Mouse (Mus musculus) forebrain, embryonic 15.5 days (tissue): Measurements from ENCODE around the gene Anapc13. TPM values are rescaled to one million over a fixed set of nuclear protein-coding genes. Genes with fewer than 3 reads are reported as not detected.

ENCODE experiments used
- ATAC-seq: fragments of 200-750 bp; cut with Nextera tagmentation; replicated peaks from 2 replicates; pipeline ENCODE4 v1.8.0; 2017; ENCODE audit warnings: mild to moderate bottlenecking, moderate TSS enrichment, moderate library complexity
- H3K27ac ChIP-seq: fragments of 300-500 bp; sonication (generic); replicated peaks from 2 replicates; pipeline ENCODE4 v1.5.1; 2015; ENCODE audit warnings: mild to moderate bottlenecking, inconsistent platforms
- H3K27me3 ChIP-seq: fragments of 300-500 bp; sonication (generic); 2 replicates; pipeline ENCODE4 v1.6.1; 2015; ENCODE audit warnings: inconsistent platforms
- H3K36me3 ChIP-seq: fragments of 300-500 bp; sonication (generic); 2 replicates; pipeline ENCODE4 v1.6.1; 2015; ENCODE audit warnings: mild to moderate bottlenecking, inconsistent platforms
- H3K4me1 ChIP-seq: fragments of 300-500 bp; sonication (generic); 2 replicates; pipeline ENCODE4 v1.6.1; 2015; ENCODE audit warnings: inconsistent platforms
- H3K4me2 ChIP-seq: fragments of 300-500 bp; sonication (generic); replicated peaks from 2 replicates; pipeline ENCODE4 v1.6.1; 2015; ENCODE audit warnings: mild to moderate bottlenecking, inconsistent platforms
- H3K4me3 ChIP-seq: fragments of 300-500 bp; sonication (generic); 2 replicates; pipeline ENCODE4 v1.5.1; 2015; ENCODE audit warnings: mild to moderate bottlenecking, inconsistent platforms
- H3K9ac ChIP-seq: fragments of 300-500 bp; sonication (generic); replicated peaks from 2 replicates; pipeline ENCODE4 v1.6.1; 2015; ENCODE audit warnings: mild to moderate bottlenecking, inconsistent platforms
- H3K9me3 ChIP-seq: fragments of 300-500 bp; sonication (generic); 2 replicates; pipeline ENCODE4 v1.6.1; 2016; ENCODE audit warnings: inconsistent platforms
- WGBS: fragments of 180-500 bp; shearing (Covaris S2); methylation state at CpG from one replicate; pipeline ENCODE4 v1.1.7; 2015; ENCODE audit warnings: mixed read lengths; 5-methylcytosine and 5-hydroxymethylcytosine counted together
- polyA plus RNA-seq: library from polyadenylated mRNA; unstranded; fragments of >200 nt; fragmentation: Nextera tagmentation; extraction: Ambion mirVana; gene quantifications from 2 replicates; pipeline ENCODE4 v1.2.1, GENCODE M21; 2015

Anapc13 gene
- polyA plus RNA-seq = 148 and 166 TPM in 2 replicates

- peak; percentile 96 for ATAC-seq
- no peaks in the 10 kb centered on the region for H3K27me3 ChIP-seq
- H3K27ac ChIP-seq = peak within 1 kb of the TSS; percentile 95
- H3K9ac ChIP-seq = peak within 1 kb of the TSS; percentile 93
- H3K9me3 ChIP-seq = no peaks in the 10 kb centered on the region
- H3K4me1 ChIP-seq = peaks cover 19% of the 10 kb centered on the region
- H3K4me2 ChIP-seq = peak within 1 kb of the TSS; percentile 63
- under 1% methylated on average over 83 of the region's 84 CpGs for WGBS
- peak within 1 kb of the TSS; percentile 65 for H3K4me3 ChIP-seq
- H3K36me3 ChIP-seq = 0 out of 2 replicates have a peak, but pooled peaks cover 3% of the 10 kb centered on the region
These were observed at the start of gene Anapc13, which contains the start of gene Cep63 for GRCm38 (mm10) chr9:102625983-102626838. TSS of gene Anapc13 (plus strand) at chr9:102626296. TSS of gene Cep63 (minus strand) at chr9:102626534.

GRCm38 (mm10) chr9:102577480-102577879, 48.6 kb upstream of the Anapc13 start:
- Histone ChIP-seq H3K36me3 (no peaks in the 10 kb centered on the region), H3K9me3 (no peaks in the 10 kb centered on the region), H3K27ac (no peak overlapping the region), H3K4me1 (no peaks in the 10 kb centered on the region), H3K4me3 (no peak overlapping the region), H3K9ac (no peak overlapping the region), H3K27me3 (no peaks in the 10 kb centered on the region), H3K4me2 (no peak overlapping the region)
- no peak for ATAC-seq
- 87% methylated on average over 5 of the region's 5 CpGs for WGBS

- Histone ChIP-seq H3K27me3 (no peaks in the 10 kb centered on the region), H3K36me3 (peaks cover 13% of the 10 kb centered on the region), H3K4me3 (no peak overlapping the region), H3K4me2 (no peak overlapping the region), H3K4me1 (no peaks in the 10 kb centered on the region), H3K27ac (no peak overlapping the region), H3K9ac (no peak overlapping the region), H3K9me3 (no peaks in the 10 kb centered on the region)
- no peak for ATAC-seq
- WGBS = 87% methylated on average over 12 of the region's 12 CpGs
These were observed 44.1 kb upstream of the Anapc13 start for GRCm38 (mm10) chr9:102581921-102582469.

GRCm38 (mm10) chr9:102587347-102587746, 38.7 kb upstream of the Anapc13 start:
- no peak overlapping the region for H3K9ac ChIP-seq
- no peaks in the 10 kb centered on the region for H3K9me3 ChIP-seq
- WGBS = 82% methylated on average over 5 of the region's 5 CpGs
- H3K4me2 ChIP-seq = no peak overlapping the region
- no peaks in the 10 kb centered on the region for H3K4me1 ChIP-seq
- peaks cover 18% of the 10 kb centered on the region for H3K36me3 ChIP-seq
- ATAC-seq = no peak
- no peaks in the 10 kb centered on the region for H3K27me3 ChIP-seq
- no peak overlapping the region for H3K4me3 ChIP-seq
- H3K27ac ChIP-seq = no peak overlapping the region

- H3K4me1 ChIP-seq = no peaks in the 10 kb centered on the region
- 45% methylated on average over 6 of the region's 6 CpGs for WGBS
- H3K27ac ChIP-seq = no peak overlapping the region
- H3K27me3 ChIP-seq = no peaks in the 10 kb centered on the region
- H3K9ac ChIP-seq = no peak overlapping the region
- ATAC-seq = no peak
- peaks cover 17% of the 10 kb centered on the region; the same call in 1 of the 2 replicates for H3K36me3 ChIP-seq
- H3K4me3 ChIP-seq = no peak overlapping the region
- H3K9me3 ChIP-seq = no peaks in the 10 kb centered on the region
- H3K4me2 ChIP-seq = no peak overlapping the region
These were observed 31.3 kb upstream of the Anapc13 start for GRCm38 (mm10) chr9:102594667-102595393.

GRCm38 (mm10) chr9:102595662-102596436, 30.2 kb upstream of the Anapc13 start:
- whole genome bisulfite sequencing = 78% methylated on average over 8 of the region's 8 CpGs
- H3K9me3 ChIP-seq = no peaks in the 10 kb centered on the region

GRCm38 (mm10) chr9:102601187-102601586, 24.9 kb upstream of the Anapc13 start:
- 90% methylated on average over 2 of the region's 2 CpGs for WGBS
- ATAC-seq = no peak
- Histone ChIP-seq H3K4me2 (no peak overlapping the region), H3K27ac (no peak overlapping the region), H3K9ac (no peak overlapping the region), H3K36me3 (peaks cover 23% of the 10 kb centered on the region), H3K27me3 (no peaks in the 10 kb centered on the region), H3K4me1 (0 out of 2 replicates have a peak, but pooled peaks cover 3% of the 10 kb centered on the region), H3K4me3 (no peak overlapping the region), H3K9me3 (no peaks in the 10 kb centered on the region)

More at GRCm38 (mm10) chr9:102595662-102596436, 30.2 kb upstream of the Anapc13 start:
- no peak overlapping the region for H3K4me2 ChIP-seq
- H3K36me3 ChIP-seq = peaks cover 20% of the 10 kb centered on the region
- ATAC-seq = no peak
- H3K4me3 ChIP-seq = no peak overlapping the region
- no peaks in the 10 kb centered on the region for H3K27me3 ChIP-seq
- no peak overlapping the region for H3K27ac ChIP-seq
- H3K9ac ChIP-seq = no peak overlapping the region
- H3K4me1 ChIP-seq = no peaks in the 10 kb centered on the region

- WGBS = 89% methylated on average over 2 of the region's 2 CpGs
- ATAC-seq = no peak
- Histone ChIP-seq H3K36me3 (peaks cover 21% of the 10 kb centered on the region), H3K4me1 (0 out of 2 replicates have a peak, but pooled peaks cover 3% of the 10 kb centered on the region), H3K27ac (no peak overlapping the region), H3K27me3 (no peaks in the 10 kb centered on the region), H3K4me3 (no peak overlapping the region), H3K9me3 (no peaks in the 10 kb centered on the region), H3K9ac (no peak overlapping the region), H3K4me2 (no peak overlapping the region)
These were observed 24.4 kb upstream of the Anapc13 start for GRCm38 (mm10) chr9:102601666-102602065.

- 0 out of 2 replicates have a peak overlapping the region, but pooled peaks have one; percentile 40 for H3K27ac ChIP-seq
- peaks cover 19% of the 10 kb centered on the region for H3K36me3 ChIP-seq
- H3K4me2 ChIP-seq = no peak overlapping the region
- H3K9ac ChIP-seq = no peak overlapping the region
- no peak for ATAC-seq
- no peaks in the 10 kb centered on the region for H3K9me3 ChIP-seq
- H3K27me3 ChIP-seq = no peaks in the 10 kb centered on the region
- 0 out of 2 replicates have a peak, but pooled peaks cover 3% of the 10 kb centered on the region for H3K4me1 ChIP-seq
- no peak overlapping the region for H3K4me3 ChIP-seq
- WGBS = 71% methylated on average over 6 of the region's 6 CpGs
These were observed 20.9 kb upstream of the Anapc13 start for GRCm38 (mm10) chr9:102605162-102605561.

GRCm38 (mm10) chr9:102607471-102607870, 18.6 kb upstream of the Anapc13 start:
- no peaks in the 10 kb centered on the region for H3K27me3 ChIP-seq
- H3K9me3 ChIP-seq = no peaks in the 10 kb centered on the region
- 0 out of 2 replicates have a peak, but pooled peaks cover 3% of the 10 kb centered on the region for H3K4me1 ChIP-seq
- no peak for ATAC-seq
- H3K4me2 ChIP-seq = no peak overlapping the region
- 59% methylated on average over 5 of the region's 5 CpGs for WGBS
- no peak overlapping the region for H3K9ac ChIP-seq
- H3K36me3 ChIP-seq = peaks cover 15% of the 10 kb centered on the region
- no peak overlapping the region for H3K4me3 ChIP-seq
- H3K27ac ChIP-seq = no peak overlapping the region

- Histone ChIP-seq H3K9ac (no peak overlapping the region), H3K36me3 (peaks cover 31% of the 10 kb centered on the region), H3K27me3 (no peaks in the 10 kb centered on the region), H3K27ac (no peak overlapping the region), H3K4me3 (no peak overlapping the region), H3K4me2 (no peak overlapping the region), H3K4me1 (0 out of 2 replicates have a peak, but pooled peaks cover 3% of the 10 kb centered on the region), H3K9me3 (no peaks in the 10 kb centered on the region)
- no peak for ATAC-seq
- 89% methylated on average over 3 of the region's 3 CpGs for WGBS
These were observed 16.9 kb upstream of the Anapc13 start for GRCm38 (mm10) chr9:102609221-102609620.
